ENCODE assay signal across 27 mouse cellular contexts in the genomic region with DNA sequence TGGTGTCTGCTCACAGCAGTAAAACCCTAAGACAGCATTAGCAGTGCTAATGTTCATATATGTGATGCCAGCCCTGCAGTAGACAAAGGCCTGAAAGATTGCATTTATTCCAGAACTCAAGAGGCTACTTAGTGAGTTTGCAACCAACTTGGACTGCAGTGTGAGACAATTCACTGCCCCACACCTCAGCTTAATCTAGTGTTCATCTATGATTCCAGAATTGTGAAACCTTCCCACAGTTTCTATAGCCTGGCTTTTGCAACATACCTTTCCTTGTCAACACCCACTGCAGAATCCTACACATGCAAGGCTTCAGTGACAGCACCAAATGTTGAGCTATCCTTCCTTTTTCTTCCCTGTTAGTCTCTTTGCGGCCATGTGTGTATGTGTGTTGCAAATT. TPM values are rescaled to one million over a fixed set of nuclear protein-coding genes. Genes with fewer than 3 reads are reported as not detected.
DNase-seq lines count a peak whose midpoint lies in the region; ATAC-seq and TF ChIP-seq lines count a peak whose summit lies in the region.
"Had no signal": no experiment of that assay in that cellular context is flagged by ENCODE, and none has a peak within 500 bp of the region (broad histone marks: within the 10 kb centered on the region; RNA-seq: fewer than 3 reads in every experiment).

No protein-coding gene starts in this region.

- no peaks in the 10 kb centered on the region for H3K27me3 ChIP-seq in heart, adult 2 months (ENCODE audit: control insufficient read depth, insufficient read depth, low read length)
- no peaks in the 10 kb centered on the region for H3K27me3 ChIP-seq in hindbrain, embryonic 14.5 days (ENCODE audit: control insufficient read depth, insufficient read depth, low read length)
- no peaks in the 10 kb centered on the region for H3K27me3 ChIP-seq in forebrain, embryonic 14.5 days (replicated peaks; ENCODE audit: control insufficient read depth, insufficient read depth, low read length)
- H3K27me3 ChIP-seq: Patski had no signal

- no peak overlapping the region for H3K9ac ChIP-seq in heart, adult 2 months (ENCODE audit: low read depth, low read length)
- no peak overlapping the region for H3K9ac ChIP-seq in hindbrain, embryonic 14.5 days
- H3K9ac ChIP-seq in forebrain, embryonic 14.5 days (ENCODE audit: low read length): no peak overlapping the region

- intact Hi-C loops in heart, adult 2 months (cut with DNase I): no loop called here

- no peak for TF ChIP-seq EP300 in heart, adult 2 months (IDR thresholded peaks at IDR 0.05; ENCODE audit: insufficient read depth, low read depth, low read length)

- no peaks in the 10 kb centered on the region for H3K4me1 ChIP-seq in heart, adult 2 months (ENCODE audit: control insufficient read depth, insufficient read depth, low read length)
- H3K4me1 ChIP-seq in hindbrain, embryonic 14.5 days (replicated peaks; ENCODE audit: control insufficient read depth, insufficient read depth, low read length): no peaks in the 10 kb centered on the region
- H3K4me1 ChIP-seq in forebrain, embryonic 14.5 days (ENCODE audit: control insufficient read depth, insufficient read depth, low read length): no peaks in the 10 kb centered on the region

- no peak overlapping the region for H3K27ac ChIP-seq in heart, adult 2 months
- H3K27ac ChIP-seq in hindbrain, embryonic 14.5 days: no peak overlapping the region
- no peak overlapping the region for H3K27ac ChIP-seq in forebrain, embryonic 14.5 days (ENCODE audit: low read depth, low read length)

- no peak for ATAC-seq in hindbrain, embryonic 14.5 days (ENCODE audit: low FRiP score)
- no peak for ATAC-seq in forebrain, embryonic 14.5 days
- ATAC-seq: activated CD4-positive, CD25-positive, alpha-beta regulatory T cell, adult 4 months; CD4-positive, CD25-positive, alpha-beta regulatory T cell, adult 4 months; Patski had no signal

- H3K4me2 ChIP-seq in hindbrain, embryonic 14.5 days (replicated peaks): no peak overlapping the region
- no peak overlapping the region for H3K4me2 ChIP-seq in forebrain, embryonic 14.5 days (ENCODE audit: low read length)

- H3K79me2 ChIP-seq in heart, adult 2 months (replicated peaks; ENCODE audit: control insufficient read depth, insufficient read depth, low read length): no peaks in the 10 kb centered on the region

- no peaks in the 10 kb centered on the region for H3K36me3 ChIP-seq in heart, adult 2 months (ENCODE audit: control insufficient read depth, insufficient read depth, low read length)
- no peaks in the 10 kb centered on the region for H3K36me3 ChIP-seq in hindbrain, embryonic 14.5 days (replicated peaks; ENCODE audit: control insufficient read depth, insufficient read depth)
- no peaks in the 10 kb centered on the region for H3K36me3 ChIP-seq in forebrain, embryonic 14.5 days (ENCODE audit: control insufficient read depth, insufficient read depth, low read length)
- H3K36me3 ChIP-seq: G1E had no signal

- H3K4me3 ChIP-seq in heart, adult 2 months: no peak overlapping the region
- H3K4me3 ChIP-seq in hindbrain, embryonic 14.5 days (replicated peaks; ENCODE audit: low read length): no peak overlapping the region
- H3K4me3 ChIP-seq in forebrain, embryonic 14.5 days (ENCODE audit: low read depth, low read length): no peak overlapping the region

- TF ChIP-seq POLR2A in heart, adult 2 months (IDR thresholded peaks at IDR 0.05; ENCODE audit: insufficient read depth, low read depth, low read length): no peak

- DNase-seq in heart, adult 11 months: peak; percentile 13
- DNase-seq in heart, adult 2 months: no peak
- DNase-seq in fat pad, adult 2 months (ENCODE audit: extremely low read depth, low read depth, low spot score): peak; percentile 68
- peak; percentile 77 for DNase-seq in gonadal fat pad, adult 2 months (ENCODE audit: low read depth)
- DNase-seq in hindbrain, embryonic 14.5 days (ENCODE audit: low spot score): no peak
- DNase-seq in forebrain, embryonic 14.5 days (ENCODE audit: low spot score): no peak
- DNase-seq: adrenal gland, adult 2 months; adrenal gland, adult 8-10 months; adrenal gland, postnatal 10 days; adrenal gland, postnatal 14 days; adrenal gland, postnatal 25 days; adrenal gland, postnatal 36 days; B cell, adult 2 months; cerebellum, adult 11 months; cerebellum, adult 11-12 months; cerebellum, adult 18-20 months had no signal

- no peak for TF ChIP-seq CTCF in heart, adult 2 months (IDR thresholded peaks at IDR 0.05)

- no peaks in the 10 kb centered on the region for H3K9me3 ChIP-seq in hindbrain, embryonic 14.5 days (ENCODE audit: control insufficient read depth, low read length)
- no peaks in the 10 kb centered on the region for H3K9me3 ChIP-seq in forebrain, embryonic 14.5 days (replicated peaks; ENCODE audit: control insufficient read depth, low read length)
- H3K9me3 ChIP-seq: G1E had no signal

- 67% methylated on average over 1 of the region's 1 CpGs for WGBS in heart, adult 2 months
- 74% methylated on average over 1 of the region's 1 CpGs for WGBS in hindbrain, embryonic 14.5 days
- WGBS in forebrain, embryonic 14.5 days: 84% methylated on average over 1 of the region's 1 CpGs

RNA-seq across cellular contexts. Expression of a gene that starts 2.9 kb away (rescaled TPM):
- not detected for total RNA-seq in heart, adult 2 months (2021)
- not detected in 2 replicates for polyA plus RNA-seq in heart, adult 2 months (2012; rRNA removed)
- 0.23 TPM in 1 of 2 replicates, not detected in the other for polyA plus RNA-seq in gonadal fat pad, adult 2 months (2012; rRNA removed)
- not detected in 2 replicates for polyA plus RNA-seq in hindbrain, embryonic 14.5 days (2014; fragmentation: Nextera tagmentation; extraction: Ambion mirVana)
- polyA plus RNA-seq in forebrain, embryonic 14.5 days (2014; fragmentation: Nextera tagmentation; extraction: Ambion mirVana): not detected in 2 replicates
- total RNA-seq: adrenal gland, adult 18-20 months; adrenal gland, adult 2 months; adrenal gland, adult 8-10 months; adrenal gland, postnatal 10 days; adrenal gland, postnatal 14 days; adrenal gland, postnatal 25 days; adrenal gland, postnatal 36 days; adrenal gland, postnatal 4 days; CH12.LX; ES-E14; G1E; MEL had no signal
- polyA plus RNA-seq: activated CD4-positive, CD25-positive, alpha-beta regulatory T cell, adult 4 months; adrenal gland, adult 2 months; brain, embryonic 14.5 days; C2C12; CD4-positive, CD25-positive, alpha-beta regulatory T cell, adult 4 months; G1E; Patski had no signal

RNA-seq across cellular contexts. Expression of a gene that starts 8.1 kb away (rescaled TPM):
- total RNA-seq in heart, adult 2 months (2021): not detected
- not detected in 2 replicates for polyA plus RNA-seq in heart, adult 2 months (2012; rRNA removed)
- 0.14 and 0.20 TPM in 2 replicates for polyA plus RNA-seq in gonadal fat pad, adult 2 months (2012; rRNA removed)
- polyA plus RNA-seq in hindbrain, embryonic 14.5 days (2014; fragmentation: Nextera tagmentation; extraction: Ambion mirVana): not detected in 2 replicates
- not detected in 2 replicates for polyA plus RNA-seq in forebrain, embryonic 14.5 days (2014; fragmentation: Nextera tagmentation; extraction: Ambion mirVana)
- total RNA-seq: adrenal gland, adult 18-20 months; adrenal gland, adult 2 months; adrenal gland, adult 8-10 months; adrenal gland, postnatal 10 days; adrenal gland, postnatal 14 days; adrenal gland, postnatal 25 days; adrenal gland, postnatal 36 days; adrenal gland, postnatal 4 days; CH12.LX; ES-E14; G1E; MEL had no signal
- polyA plus RNA-seq: activated CD4-positive, CD25-positive, alpha-beta regulatory T cell, adult 4 months; adrenal gland, adult 2 months; brain, embryonic 14.5 days; C2C12; CD4-positive, CD25-positive, alpha-beta regulatory T cell, adult 4 months; G1E; Patski had no signal

RNA-seq across cellular contexts. Expression of a gene that starts 20.1 kb away (rescaled TPM):
- not detected for total RNA-seq in heart, adult 2 months (2021)
- polyA plus RNA-seq in heart, adult 2 months (2012; rRNA removed): not detected in 2 replicates
- 5.3 and 6.6 TPM in 2 replicates for polyA plus RNA-seq in gonadal fat pad, adult 2 months (2012; rRNA removed)
- polyA plus RNA-seq in hindbrain, embryonic 14.5 days (2014; fragmentation: Nextera tagmentation; extraction: Ambion mirVana): not detected in 2 replicates
- not detected in 2 replicates for polyA plus RNA-seq in forebrain, embryonic 14.5 days (2014; fragmentation: Nextera tagmentation; extraction: Ambion mirVana)
- total RNA-seq: adrenal gland, adult 18-20 months; adrenal gland, adult 2 months; adrenal gland, adult 8-10 months; adrenal gland, postnatal 10 days; adrenal gland, postnatal 14 days; adrenal gland, postnatal 25 days; adrenal gland, postnatal 36 days; adrenal gland, postnatal 4 days; CH12.LX; ES-E14; G1E; MEL had no signal
- polyA plus RNA-seq: activated CD4-positive, CD25-positive, alpha-beta regulatory T cell, adult 4 months; adrenal gland, adult 2 months; brain, embryonic 14.5 days; C2C12; CD4-positive, CD25-positive, alpha-beta regulatory T cell, adult 4 months; G1E; Patski had no signal

RNA-seq across cellular contexts. Expression of a gene that starts 28.5 kb away (rescaled TPM):
- not detected for total RNA-seq in heart, adult 2 months (2021)
- polyA plus RNA-seq in heart, adult 2 months (2012; rRNA removed): not detected in 2 replicates
- polyA plus RNA-seq in gonadal fat pad, adult 2 months (2012; rRNA removed): not detected in 2 replicates
- polyA plus RNA-seq in hindbrain, embryonic 14.5 days (2014; fragmentation: Nextera tagmentation; extraction: Ambion mirVana): not detected in 2 replicates
- not detected in 2 replicates for polyA plus RNA-seq in forebrain, embryonic 14.5 days (2014; fragmentation: Nextera tagmentation; extraction: Ambion mirVana)
- total RNA-seq: adrenal gland, adult 18-20 months; adrenal gland, adult 2 months; adrenal gland, adult 8-10 months; adrenal gland, postnatal 10 days; adrenal gland, postnatal 14 days; adrenal gland, postnatal 25 days; adrenal gland, postnatal 36 days; adrenal gland, postnatal 4 days; CH12.LX; ES-E14; G1E; MEL had no signal
- polyA plus RNA-seq: activated CD4-positive, CD25-positive, alpha-beta regulatory T cell, adult 4 months; adrenal gland, adult 2 months; brain, embryonic 14.5 days; C2C12; CD4-positive, CD25-positive, alpha-beta regulatory T cell, adult 4 months; G1E; Patski had no signal

RNA-seq across cellular contexts. Expression of a gene that starts 34.1 kb away (rescaled TPM):
- total RNA-seq in heart, adult 2 months (2021): not detected
- not detected in 2 replicates for polyA plus RNA-seq in heart, adult 2 months (2012; rRNA removed)
- 377 and 400 TPM in 2 replicates for polyA plus RNA-seq in gonadal fat pad, adult 2 months (2012; rRNA removed)
- not detected in 2 replicates for polyA plus RNA-seq in hindbrain, embryonic 14.5 days (2014; fragmentation: Nextera tagmentation; extraction: Ambion mirVana)
- polyA plus RNA-seq in forebrain, embryonic 14.5 days (2014; fragmentation: Nextera tagmentation; extraction: Ambion mirVana): not detected in 2 replicates
- total RNA-seq: adrenal gland, adult 18-20 months; adrenal gland, adult 2 months; adrenal gland, adult 8-10 months; adrenal gland, postnatal 10 days; adrenal gland, postnatal 14 days; adrenal gland, postnatal 25 days; adrenal gland, postnatal 36 days; adrenal gland, postnatal 4 days; CH12.LX; ES-E14; MEL had no signal
- polyA plus RNA-seq: activated CD4-positive, CD25-positive, alpha-beta regulatory T cell, adult 4 months; adrenal gland, adult 2 months; brain, embryonic 14.5 days; C2C12; CD4-positive, CD25-positive, alpha-beta regulatory T cell, adult 4 months; G1E; Patski had no signal

Comparison
In these comparisons a context has a peak if more than half of its experiments do, and no peak if none do; other contexts are left out.
1. DNase-seq: peak in heart, adult 11 months (single experiment), fat pad, adult 2 months (single experiment) and gonadal fat pad, adult 2 months (single experiment); none in heart, adult 2 months (0 of 2), hindbrain, embryonic 14.5 days (single experiment) and forebrain, embryonic 14.5 days (single experiment).